Mouse (Mus musculus) layer of hippocampus, postnatal 36 days (tissue): ENCODE measurements around the gene D16Ertd472e. TPM values are rescaled to one million over a fixed set of nuclear protein-coding genes. Genes with fewer than 3 reads are reported as not detected.
A peak's percentile ranks its signal among the peaks of the same experiment; 100 is the strongest.

Source experiments
- DNase-seq, 2 experiments: peaks; one replicate each; pipeline ENCODE4 v3.0.0; 2022
- total RNA-seq, 2 experiments: library from RNA; stranded (reverse); gene quantifications; 2 replicates each; pipeline ENCODE4 v1.2.3; 2021

The D16Ertd472e gene
- total RNA-seq, result 10 to 100 TPM; 13.4 to 15.0 TPM

DNA sequence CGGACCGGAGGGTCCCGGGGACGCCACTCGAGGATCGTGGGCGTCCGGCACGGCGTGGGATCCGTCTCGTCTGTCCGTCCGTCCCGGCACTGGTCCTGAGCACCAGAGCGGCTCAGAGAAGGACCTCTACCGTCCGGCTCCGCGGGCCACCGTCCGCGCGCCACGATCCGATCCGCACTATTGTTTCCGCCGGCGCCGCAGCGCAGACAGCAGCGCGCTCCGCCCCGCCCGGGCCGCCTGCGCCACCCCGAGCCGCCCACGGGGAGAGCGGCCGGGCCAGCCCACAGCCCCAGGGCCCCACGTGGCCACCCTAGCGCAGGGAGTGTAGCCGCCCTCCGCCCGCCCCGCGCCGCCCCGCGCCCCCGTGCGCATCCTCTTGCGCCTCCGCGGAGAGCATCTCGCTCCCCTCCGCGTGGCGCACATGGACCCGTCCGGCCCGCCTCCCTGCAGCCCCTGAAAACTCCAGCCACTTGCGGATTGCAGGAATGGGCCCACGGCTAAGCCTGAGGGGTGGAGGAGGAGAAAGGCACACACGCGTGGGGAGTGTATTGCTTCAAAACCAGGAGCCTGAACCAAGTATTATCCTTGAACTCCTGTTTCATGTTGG, at the start of gene D16Ertd472e:
TSS of gene D16Ertd472e (minus strand) at position 231 of the 607 bp plus-strand sequence.
- DNase-seq, result peak; percentile 81 to 85

DNA sequence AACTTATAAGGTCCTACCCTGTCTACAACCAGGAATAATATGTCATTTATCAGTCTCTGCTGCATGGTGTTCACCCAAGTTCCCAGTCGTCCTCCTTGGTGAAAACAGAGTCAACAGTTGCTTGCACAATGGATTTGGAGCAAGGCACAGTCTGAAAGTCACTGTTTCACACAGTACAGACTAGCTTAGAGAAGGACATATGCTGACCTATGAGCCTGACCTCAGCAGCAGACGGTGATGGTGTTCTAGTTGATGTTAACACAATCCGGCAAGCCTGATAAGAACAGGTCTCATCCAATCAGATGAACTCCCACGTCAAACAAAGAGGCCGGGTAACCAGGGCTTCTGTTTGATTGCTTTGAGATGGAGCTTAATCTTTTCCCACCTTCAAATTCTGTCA, 46.2 kb upstream of the D16Ertd472e start:
- no peak for DNase-seq

DNA sequence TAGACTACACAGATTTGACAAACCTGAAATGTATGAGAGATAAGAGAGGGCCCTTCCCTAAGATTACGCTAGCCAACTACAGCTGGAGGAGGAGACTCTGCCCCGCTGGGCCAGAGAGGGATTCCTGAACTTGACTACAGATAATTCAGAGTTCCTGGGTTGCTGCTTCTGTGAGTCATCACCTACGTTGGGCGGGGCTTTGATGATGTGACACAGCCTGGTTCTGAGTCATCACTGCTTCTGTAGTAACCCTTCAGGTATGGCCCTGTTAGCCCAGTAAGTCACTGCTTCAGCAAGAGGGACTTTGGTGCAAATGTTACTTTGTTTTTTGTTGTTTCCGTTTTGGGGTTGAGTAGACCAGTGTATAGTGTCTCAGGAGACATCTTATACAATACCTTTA, 42.9 kb upstream of the D16Ertd472e start:
- DNase-seq, result no peak

DNA sequence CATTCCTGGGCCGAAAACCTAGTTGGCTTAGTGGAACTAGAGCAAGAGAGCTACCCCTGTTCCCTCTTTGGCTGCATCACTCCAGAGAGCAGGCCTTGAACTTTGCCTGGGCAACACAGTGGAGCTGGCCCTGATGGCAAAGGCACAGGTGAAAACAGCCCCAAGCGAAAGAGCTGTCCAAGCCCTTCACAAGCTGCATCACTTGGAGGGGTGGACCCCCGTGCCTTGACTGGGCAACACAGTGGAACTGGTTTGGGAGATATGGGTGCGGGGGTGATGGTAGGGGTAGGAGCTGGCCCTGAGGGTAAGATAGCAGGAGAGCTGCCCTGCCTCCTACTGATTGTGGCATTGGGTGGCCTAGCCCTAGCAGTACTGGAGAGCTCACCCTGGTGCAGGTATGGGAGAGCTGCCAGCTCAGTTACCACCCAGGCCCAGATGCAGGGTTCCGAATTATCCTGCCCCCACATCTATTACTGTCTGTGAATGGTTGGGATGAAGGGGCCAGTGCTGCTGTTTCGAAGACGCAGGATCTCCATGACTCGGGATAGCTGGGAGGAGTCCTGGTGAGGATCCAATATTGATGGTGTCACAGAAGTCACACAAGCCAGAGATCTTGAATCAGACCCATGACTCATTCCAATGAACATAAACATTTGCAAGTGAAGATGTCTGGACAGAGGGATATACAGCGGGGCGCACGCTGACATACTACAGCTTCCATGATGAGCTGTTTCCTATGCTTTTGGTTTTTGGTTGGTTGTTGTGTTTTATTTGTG, 41.4 kb upstream of the D16Ertd472e start:
- no peak for DNase-seq

DNA sequence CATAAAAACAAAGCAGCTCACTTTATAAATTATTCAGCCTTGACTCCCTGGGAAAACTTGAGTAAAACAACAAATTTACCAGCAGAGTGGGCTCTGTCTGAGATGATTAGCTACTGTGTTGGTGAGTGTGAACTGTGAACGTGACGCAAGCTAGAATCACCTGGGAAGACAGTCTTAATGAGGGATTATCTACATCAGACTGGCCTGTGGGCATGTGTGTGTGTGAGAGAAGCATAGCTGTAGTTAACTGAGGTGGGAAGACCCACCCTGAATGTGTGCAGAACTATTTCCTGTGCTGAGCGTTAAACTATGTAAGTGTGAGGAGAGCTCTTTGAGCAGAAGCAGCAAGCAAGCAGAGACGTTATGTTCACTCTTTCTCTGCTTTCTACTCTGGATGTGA, 29.7 kb upstream of the D16Ertd472e start:
- DNase-seq, result no peak

DNA sequence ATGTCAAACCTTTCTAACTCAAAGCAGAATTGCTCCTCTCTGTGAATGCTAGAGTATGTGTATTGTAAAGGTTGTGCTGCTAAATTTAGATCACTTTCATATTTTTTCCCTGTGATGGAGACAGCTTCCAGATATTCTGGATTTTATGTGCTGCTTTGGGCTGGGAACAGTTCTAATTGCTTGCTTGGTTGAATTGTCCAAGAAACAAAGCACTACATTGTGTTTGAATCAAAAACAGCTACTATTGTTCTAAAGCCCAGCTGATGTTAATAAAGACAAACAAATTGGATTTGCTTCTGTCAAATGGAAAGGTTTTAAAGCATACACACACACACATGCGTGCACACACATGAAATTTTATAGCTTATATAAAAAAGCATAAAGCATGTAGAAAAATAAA, 22.4 kb upstream of the D16Ertd472e start:
- DNase-seq, result no peak

DNA sequence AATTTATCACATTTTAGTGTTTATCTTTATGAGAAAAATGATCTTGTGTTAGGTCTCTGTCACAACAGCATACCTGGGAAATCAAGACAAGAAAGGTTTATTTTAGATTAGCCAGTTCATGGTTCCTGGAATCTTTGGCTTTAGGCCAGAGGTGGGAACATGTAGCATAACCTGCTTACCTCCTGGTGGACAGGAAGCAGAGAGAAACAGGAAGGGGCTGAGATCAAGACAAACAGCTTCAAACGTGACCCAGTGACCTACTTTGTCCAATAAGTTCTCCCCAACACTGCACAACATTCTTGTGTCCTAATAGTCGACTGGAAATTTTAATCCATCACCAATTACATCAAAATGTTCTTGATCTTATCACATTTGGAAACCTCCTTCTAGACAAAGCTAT, 19.9 kb upstream of the D16Ertd472e start:
- DNase-seq, result no peak

DNA sequence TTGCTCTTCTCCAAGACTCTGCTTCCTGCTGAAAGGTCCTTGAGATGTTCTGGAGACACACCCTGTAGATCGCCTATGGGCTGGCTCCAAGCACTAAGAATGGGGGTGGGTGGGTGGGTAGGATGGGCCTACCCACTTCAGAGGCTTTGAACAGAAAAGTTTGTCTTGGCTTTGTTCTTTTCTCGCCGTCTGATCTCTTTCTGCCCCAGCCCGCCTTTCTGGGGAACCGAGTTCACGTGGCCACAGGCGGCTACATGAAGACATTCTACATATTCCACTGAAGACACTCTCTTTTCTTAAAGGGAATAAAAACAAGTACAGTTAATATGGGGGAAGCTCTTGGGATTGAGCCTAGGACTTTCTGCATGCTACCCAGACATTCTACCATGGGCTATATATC, 19.3 kb upstream of the D16Ertd472e start:
- no peak for DNase-seq

DNA sequence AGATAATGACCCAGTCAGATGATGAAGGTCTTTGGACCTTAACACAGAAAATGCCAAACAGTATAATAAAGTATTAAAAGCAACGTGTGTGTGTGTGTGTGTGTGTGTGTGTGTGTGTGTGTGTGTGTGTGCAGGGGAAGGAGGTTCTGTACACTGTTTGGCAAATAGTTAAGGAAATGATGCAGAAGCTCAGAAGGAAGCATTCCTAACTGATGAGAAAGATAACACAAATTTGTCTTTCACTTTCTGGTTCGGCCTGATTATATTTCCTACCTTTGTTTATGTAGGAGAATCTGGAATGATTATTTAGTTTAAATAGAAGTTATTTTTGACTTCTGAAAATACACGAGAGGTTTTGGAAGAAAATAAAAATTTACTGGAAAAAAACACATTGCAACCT, 17.6 kb upstream of the D16Ertd472e start:
- no peak for DNase-seq

DNA sequence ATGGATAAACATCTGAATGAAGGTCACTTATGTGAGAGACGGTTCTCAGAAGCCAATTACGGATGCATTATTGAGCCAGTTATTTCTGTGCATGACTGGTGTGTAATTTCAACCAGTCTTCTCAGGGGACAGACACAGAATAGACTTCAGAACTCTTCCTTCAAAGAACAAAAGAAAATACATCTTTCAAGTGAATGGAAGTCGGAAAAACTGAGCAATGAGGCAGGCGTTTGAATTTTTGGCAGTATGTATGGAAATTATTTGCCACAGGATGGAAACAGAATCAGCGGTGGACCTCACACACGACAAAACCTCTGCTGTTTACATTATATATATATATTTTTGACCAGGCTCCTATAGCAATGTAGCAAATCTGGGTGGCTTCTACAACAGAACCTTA, 14.6 kb upstream of the D16Ertd472e start:
- no peak for DNase-seq

DNA sequence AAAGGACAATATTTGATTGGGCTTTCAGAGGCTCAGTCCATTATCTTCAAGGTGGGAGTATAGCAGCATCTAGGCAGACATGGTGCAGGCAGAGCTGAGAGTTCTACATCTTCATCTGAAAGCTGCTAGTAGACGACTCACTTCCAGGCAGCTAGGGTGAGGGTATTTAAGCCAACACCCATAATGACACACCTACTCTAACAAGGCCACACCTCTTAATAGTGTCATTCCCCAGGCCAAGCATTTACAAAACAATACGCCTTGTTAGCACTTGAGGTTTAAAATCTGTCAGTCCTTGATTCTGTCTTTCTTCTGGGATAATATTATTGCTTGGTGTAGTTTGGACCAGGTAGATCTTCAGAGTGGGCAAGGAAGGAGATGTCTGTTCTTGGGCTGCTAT, 12.3 kb upstream of the D16Ertd472e start:
- DNase-seq, result no peak

DNA sequence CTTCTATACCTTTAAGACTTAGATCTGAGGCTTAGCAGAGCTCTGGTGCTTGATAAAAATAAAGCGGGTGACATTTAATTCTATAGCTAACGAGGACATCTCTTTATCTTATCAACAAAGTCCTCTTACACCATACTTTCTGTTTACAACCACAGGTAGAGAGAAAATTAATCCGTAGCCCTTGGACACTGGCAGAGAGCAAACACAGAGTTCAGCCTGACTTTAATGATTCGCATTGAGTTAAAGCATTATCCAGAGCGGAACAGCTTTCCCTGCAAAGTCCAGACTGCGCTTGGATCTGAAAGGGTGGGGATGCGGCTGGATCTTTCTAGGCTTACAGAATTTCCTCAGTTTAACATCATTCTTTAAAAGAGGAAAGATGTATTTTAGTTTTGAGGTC, 10.1 kb upstream of the D16Ertd472e start:
- no peak for DNase-seq

DNA sequence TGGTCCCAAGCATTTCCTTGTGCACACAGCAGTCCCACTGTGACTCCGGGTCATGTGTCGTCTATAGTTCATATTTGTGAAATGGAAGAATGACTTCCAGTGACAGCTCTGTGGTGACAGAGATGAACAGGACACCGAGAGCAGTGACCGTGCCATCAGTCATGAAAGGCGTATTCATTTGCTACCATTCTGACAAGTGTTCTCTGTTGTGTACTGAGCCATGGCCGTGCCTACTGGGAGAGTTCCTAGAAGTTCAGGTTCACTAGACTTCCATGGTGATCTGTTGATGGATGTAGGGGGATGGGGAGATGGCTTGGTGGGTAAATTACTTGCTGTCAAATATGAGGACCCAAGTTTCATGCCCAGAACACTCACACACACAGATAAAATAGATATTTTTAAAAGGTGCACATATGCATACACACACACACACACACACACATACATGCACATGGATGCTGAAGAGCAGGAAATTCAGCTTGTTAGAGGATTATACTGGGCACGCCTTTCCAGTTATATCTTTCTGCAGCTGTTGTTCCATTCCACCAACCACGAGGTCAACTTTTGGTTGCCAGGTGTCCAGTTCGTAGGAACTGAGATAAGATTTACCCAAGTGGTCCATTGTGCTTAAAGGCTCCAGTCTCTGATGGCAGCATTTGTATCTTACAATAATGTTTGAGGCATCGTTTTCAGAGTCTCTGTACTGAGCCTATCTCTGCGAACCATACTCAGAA, 9.3 kb upstream of the D16Ertd472e start:
- no peak for DNase-seq

DNA sequence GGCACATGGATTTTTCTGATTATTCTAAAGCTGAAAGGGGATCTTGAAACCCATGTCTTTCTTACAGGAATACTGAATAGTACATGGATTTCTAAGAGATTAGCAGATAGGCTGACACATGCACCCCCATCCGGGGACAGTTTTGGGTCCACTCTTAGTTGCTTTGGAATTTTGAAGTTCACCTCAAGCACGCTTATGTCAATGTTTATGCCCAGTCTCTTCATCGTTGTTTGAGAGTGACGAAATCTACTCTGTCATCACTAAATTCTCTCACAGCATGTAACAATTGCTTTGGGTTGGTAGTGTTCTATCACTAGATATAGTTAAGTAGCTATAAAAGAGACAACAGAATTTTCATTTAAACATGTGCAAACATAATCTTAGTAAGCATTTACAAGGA, 8.7 kb upstream of the D16Ertd472e start:
- no peak for DNase-seq

DNA sequence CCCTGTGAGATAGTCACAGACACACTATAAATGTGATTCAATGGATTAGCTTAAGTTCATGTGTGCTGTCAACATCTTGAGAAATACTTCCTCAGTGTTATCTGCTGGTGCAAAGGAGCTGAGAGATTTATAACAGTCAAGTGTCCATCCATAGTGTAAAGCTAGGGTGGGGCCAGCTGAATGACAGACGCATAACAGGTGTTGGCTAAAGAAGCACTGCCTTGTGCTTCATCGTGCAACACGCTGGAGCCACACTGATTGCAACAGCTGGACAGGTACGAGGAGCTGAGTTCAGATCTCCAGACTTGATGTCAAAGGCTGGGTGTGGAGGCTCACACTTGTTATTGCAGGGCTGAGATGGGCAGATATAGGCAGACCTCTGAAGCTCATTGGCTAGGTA, 7.5 kb upstream of the D16Ertd472e start:
- DNase-seq, result no peak

DNA sequence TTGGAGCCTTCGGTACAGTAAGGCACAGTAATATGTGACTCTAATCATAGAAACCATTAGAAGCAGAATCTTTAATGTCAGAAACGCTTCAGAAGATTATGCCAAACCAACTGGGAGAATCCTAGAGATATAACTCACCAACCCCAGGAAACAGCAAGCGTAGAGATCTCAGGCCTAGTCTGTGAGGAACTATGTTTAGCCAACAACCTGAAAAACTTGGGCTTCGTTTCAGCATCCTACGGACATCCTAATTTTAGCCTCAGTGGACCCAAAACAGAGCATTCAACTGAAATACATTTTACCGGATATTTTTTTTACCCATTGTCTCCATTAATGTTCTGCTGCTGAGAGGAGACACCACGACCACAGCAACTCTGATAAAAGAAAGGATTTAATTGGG, 3.9 kb upstream of the D16Ertd472e start:
- no peak for DNase-seq

DNA sequence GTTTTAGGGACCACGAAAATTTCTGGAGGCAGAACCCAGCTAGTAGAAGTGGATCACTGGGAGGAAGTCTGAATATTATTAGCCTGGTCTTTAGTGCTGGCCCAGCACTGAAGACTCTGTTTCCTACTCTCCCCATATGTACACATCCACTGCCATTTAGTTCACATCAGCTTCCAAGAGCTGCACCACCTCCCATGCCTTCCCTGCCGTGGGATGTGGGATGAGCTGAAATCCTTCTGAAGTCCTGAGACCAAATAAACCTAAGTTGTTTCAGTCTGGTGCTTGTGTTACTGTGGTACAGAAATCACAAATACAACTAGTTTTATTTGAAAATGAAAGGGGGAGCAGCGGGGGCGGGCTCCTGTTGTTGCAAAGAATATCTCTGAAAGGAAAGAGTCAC, 2.9 kb upstream of the D16Ertd472e start:
- no peak for DNase-seq

DNA sequence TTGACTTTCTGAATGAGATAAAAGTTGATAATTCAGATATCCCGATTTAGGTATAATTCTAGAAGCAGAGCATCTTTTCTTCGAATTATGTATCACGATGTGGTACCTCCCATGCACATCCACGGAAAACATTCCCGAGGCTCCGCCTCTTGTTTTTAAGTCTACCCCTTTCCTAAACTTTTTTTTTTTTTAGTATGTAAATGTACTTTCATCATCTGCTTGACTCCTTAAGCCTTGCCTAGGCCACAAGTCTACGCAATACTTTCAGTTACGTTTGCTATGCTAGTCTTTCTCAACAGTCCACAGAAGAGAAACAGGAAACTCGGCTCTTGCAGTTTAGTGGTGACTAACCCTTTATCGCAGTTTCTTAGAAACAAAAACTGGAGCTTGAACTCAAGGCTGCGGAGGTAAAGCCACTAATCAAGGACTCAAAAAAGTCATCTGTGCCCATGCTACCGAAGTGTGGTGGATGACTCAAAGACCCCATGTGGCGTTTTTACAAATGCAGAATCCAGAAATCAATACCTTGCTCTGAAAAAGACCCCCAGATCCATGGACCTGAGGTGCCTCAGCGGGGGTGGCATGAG, 670 bp upstream of the D16Ertd472e start:
- no peak for DNase-seq

DNA sequence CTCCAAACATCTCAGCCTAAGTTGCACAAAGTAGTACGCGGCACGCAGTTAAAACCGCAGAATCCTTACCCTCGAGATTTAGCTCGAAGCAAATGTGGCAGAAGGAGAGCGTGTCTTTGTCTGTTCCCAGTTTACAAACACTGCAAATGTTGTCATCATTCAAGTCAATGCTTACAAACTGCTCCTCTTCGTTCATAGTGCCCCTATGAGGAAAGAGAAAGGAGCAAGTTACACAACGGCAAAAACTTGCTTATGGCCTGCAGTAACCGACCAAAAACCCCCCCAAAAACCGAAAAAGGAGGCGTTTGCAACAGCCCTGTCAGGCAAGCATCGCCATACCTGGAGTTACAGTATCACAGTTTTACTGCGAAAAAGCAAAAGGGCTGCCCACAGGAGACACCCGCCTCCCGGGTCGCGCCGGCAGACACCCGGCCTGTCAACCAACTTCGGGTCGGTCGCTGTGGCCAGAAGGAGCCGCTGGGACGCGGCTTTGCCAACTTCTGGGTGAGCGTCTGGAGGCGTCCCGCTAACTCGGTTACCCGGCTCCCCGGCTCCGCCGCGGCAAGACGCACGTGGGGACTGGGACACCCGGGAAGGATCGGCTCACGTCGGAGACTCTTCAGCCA, 543 bp downstream of the D16Ertd472e start:
- DNase-seq, result no peak

DNA sequence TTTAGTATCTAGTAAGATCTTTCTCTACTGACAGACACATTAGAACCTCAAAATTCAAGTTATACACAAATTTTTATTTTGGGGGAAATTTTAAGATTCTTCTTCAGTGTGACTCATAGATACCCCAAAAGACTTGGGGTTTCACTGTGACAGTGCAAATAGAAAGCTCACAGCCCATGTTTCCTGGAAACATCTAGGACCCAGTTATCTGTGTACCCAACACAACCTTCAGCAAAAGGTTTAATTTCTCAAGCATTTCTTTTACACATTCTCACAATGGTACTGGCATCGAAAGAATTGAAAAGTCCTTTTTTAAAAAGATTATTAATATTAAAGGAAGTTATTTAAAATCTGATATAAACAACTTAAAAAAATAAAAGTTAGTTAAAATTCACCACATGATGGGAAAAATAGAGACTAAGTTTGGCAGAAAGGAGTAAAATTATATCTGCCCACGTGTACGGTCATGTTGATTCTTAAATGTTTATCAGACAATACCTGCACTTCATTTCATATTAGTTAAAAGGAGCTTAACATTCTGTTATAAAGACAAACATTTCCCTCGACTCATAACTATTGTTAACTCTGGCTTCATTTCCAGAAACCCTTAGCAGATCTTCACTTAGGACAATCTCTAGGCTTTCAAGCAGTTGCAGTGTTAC, 1.2 kb downstream of the D16Ertd472e start:
- DNase-seq, result no peak

DNA sequence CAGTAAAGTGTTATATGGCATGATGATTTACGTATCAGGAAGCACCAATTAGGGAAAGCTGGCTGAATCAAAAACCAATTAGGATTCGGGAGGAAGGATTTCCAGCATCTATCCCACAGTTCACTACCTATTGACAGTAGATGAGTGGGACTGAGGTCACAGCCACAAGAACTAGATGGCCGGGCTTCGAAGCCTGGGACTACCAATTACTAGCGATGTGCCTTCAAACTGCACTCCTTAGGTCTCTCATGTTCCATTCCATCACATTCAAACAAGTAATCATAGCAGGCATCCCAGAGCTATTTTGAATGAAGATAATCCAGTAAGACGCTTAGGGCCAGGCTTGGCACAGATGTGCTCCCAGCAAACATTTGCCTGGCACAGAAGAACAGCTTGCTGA, 2.3 kb downstream of the D16Ertd472e start:
- DNase-seq, result no peak

DNA sequence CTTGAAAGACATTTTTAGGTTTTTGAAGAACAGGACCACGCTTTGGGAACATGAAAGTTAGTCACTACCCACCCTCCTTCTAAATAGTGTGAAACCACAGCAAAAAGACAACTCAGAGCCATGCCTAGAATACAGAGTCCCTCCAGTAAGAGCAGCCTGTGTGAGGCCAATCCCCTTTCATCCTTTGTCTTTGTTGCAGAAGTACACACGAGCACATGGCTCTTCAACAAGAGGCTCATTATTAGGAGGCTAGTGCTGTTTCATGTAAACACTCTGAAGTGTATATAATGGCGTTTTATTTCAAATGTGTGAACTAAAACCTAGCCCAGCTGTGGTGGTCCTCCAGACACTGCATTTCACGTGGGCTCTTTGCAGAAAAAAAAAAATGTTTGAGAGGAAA, 3.5 kb downstream of the D16Ertd472e start:
- DNase-seq, result no peak
